Mouse (Mus musculus) intestine, embryonic 16.5 days (tissue): ENCODE measurements around the gene Gdf15. TPM values are rescaled to one million over a fixed set of nuclear protein-coding genes. Genes with fewer than 3 reads are reported as not detected.

ENCODE experiments used
- ATAC-seq: fragments of 200-750 bp; cut with Nextera tagmentation; 2 replicates; pipeline ENCODE4 v1.8.0; 2017; ENCODE audit warnings: moderate TSS enrichment, moderate library complexity
- H3K27ac ChIP-seq: fragments of 300-500 bp; sonication (generic); 2 replicates; pipeline ENCODE4 v1.5.1; 2014; ENCODE audit warnings: mild to moderate bottlenecking, low read length
- H3K27me3 ChIP-seq: fragments of 300-500 bp; sonication (generic); replicated peaks from 2 replicates; pipeline ENCODE4 v1.6.1; 2014; ENCODE audit warnings: low read length, control low read depth, mixed read lengths; ENCODE audit not compliant: control insufficient read depth, insufficient read depth
- H3K36me3 ChIP-seq: fragments of 300-500 bp; sonication (generic); 2 replicates; pipeline ENCODE4 v1.6.1; 2014; ENCODE audit warnings: low read length, control low read depth; ENCODE audit not compliant: control insufficient read depth, insufficient read depth
- H3K4me1 ChIP-seq: fragments of 300-500 bp; sonication (generic); 2 replicates; pipeline ENCODE4 v1.6.1; 2014; ENCODE audit warnings: low read length, control low read depth, mixed read lengths; ENCODE audit not compliant: control insufficient read depth, insufficient read depth
- H3K4me2 ChIP-seq: fragments of 300-500 bp; sonication (generic); 2 replicates; pipeline ENCODE4 v1.6.1; 2014; ENCODE audit warnings: low read depth, low read length, control low read depth
- H3K4me3 ChIP-seq: fragments of 300-500 bp; sonication (generic); 2 replicates; pipeline ENCODE4 v1.5.1; 2014; ENCODE audit warnings: mild to moderate bottlenecking, low read length
- H3K9ac ChIP-seq: fragments of 300-500 bp; sonication (generic); 2 replicates; pipeline ENCODE4 v1.6.1; 2014; ENCODE audit warnings: low read depth, low read length
- H3K9me3 ChIP-seq: fragments of 300-500 bp; sonication (generic); 2 replicates; pipeline ENCODE4 v1.6.1; 2016; ENCODE audit warnings: low read length, control low read depth; ENCODE audit not compliant: control insufficient read depth
- WGBS: fragments of 180-500 bp; shearing (Covaris S2); extraction: QIAGEN DNeasy Blood & Tissue Kit; methylation state at CpG from one replicate; pipeline ENCODE4 v1.1.7; 2014; 5-methylcytosine and 5-hydroxymethylcytosine counted together
- polyA plus RNA-seq: library from polyadenylated mRNA; unstranded; fragments of >200 nt; fragmentation: Nextera tagmentation; extraction: Ambion mirVana; gene quantifications from 2 replicates; pipeline ENCODE4 v1.2.1, GENCODE M21; 2015

Gdf15 gene
- polyA plus RNA-seq, 1 experiment from 2014 or later, result 3.6 TPM

DNA sequence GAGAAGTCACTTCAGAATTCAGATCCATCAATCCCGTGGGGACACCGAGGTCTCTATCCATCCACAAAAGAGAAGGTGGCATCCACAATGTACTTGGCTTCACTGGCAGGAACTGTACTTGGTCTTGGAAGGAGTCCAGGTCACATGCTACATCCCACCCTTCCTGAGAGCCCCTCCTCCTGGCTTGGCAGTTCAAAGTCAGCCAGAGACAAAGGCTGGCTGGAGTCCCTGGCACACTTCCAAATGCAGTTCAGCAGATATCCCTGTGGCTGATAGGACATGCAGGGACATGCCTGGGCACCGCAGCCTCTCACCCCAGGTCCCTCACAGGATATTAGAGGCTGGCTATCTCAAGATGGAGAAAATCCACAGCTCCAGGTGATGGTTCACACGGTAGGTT lies 17.1 kb upstream of the Gdf15 start:
- H3K27ac ChIP-seq, result peak overlapping the region; percentile 81
- no peaks in the 10 kb centered on the region for H3K27me3 ChIP-seq
- no peaks in the 10 kb centered on the region for H3K9me3 ChIP-seq
- H3K36me3 ChIP-seq, result peaks cover 12% of the 10 kb centered on the region; the same call in 1 of the 2 replicates
- H3K4me2 ChIP-seq, result no peak overlapping the region
- no peak overlapping the region for H3K4me3 ChIP-seq
- H3K9ac ChIP-seq, result peak overlapping the region; percentile 48
- peaks cover 47% of the 10 kb centered on the region for H3K4me1 ChIP-seq
- WGBS, result 48% methylated on average over 4 of the region's 4 CpGs
- peak; percentile 82 for ATAC-seq

DNA sequence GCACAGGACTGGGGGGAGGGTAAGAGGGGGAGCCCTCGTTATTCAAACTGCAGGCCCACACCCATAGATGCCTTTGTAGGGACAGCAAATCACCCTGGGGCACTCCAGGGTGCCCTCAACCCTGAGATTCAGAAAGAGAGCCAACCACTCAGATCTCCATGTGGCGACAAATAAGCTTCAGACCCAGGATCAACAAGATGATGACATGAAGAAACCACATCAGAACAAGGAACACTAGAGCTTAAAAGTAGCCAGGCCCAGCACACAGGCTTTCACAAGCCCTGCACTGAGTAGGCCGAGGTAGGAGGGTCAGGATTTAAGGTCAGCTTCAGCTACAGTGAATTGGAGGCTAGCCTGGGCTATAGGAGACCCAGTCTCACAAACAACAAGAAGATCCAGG lies 16.7 kb upstream of the Gdf15 start:
- Histone ChIP-seq H3K4me1 (peaks cover 47% of the 10 kb centered on the region), H3K4me3 (no peak overlapping the region), H3K4me2 (no peak overlapping the region), H3K27me3 (no peaks in the 10 kb centered on the region), H3K36me3 (peaks cover 12% of the 10 kb centered on the region; the same call in 1 of the 2 replicates), H3K9ac (peak overlapping the region; percentile 48; the same call in 1 of the 2 replicates), H3K9me3 (no peaks in the 10 kb centered on the region), H3K27ac (peak overlapping the region; percentile 81)
- WGBS, result 59% methylated on average over 3 of the region's 3 CpGs
- ATAC-seq, result peak; percentile 8; the same call in 1 of the 2 replicates

DNA sequence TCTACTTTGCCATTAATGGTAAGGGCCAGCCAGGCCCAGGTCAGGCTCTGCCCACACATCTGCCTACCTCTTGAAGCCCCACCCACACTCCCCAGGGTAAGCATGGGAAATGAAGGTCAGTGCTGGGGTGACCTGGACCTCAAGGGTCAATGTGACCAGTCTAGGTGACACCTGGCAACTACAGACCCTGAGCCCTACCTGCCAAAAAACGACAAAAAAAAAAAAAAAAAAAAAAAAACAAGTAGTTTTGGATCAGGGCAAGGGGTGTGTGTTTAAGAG lies 15.8 kb upstream of the Gdf15 start:
- WGBS, result 63% methylated on average over 1 of the region's 1 CpGs
- H3K36me3 ChIP-seq, result peaks cover 12% of the 10 kb centered on the region; the same call in 1 of the 2 replicates
- no peaks in the 10 kb centered on the region for H3K9me3 ChIP-seq
- ATAC-seq, result no peak
- no peak overlapping the region for H3K4me3 ChIP-seq
- no peak overlapping the region for H3K4me2 ChIP-seq
- H3K9ac ChIP-seq, result 0 out of 2 replicates have a peak overlapping the region, but pooled peaks have one; percentile 49
- no peaks in the 10 kb centered on the region for H3K27me3 ChIP-seq
- peaks cover 43% of the 10 kb centered on the region for H3K4me1 ChIP-seq
- H3K27ac ChIP-seq, result peak overlapping the region; percentile 81

DNA sequence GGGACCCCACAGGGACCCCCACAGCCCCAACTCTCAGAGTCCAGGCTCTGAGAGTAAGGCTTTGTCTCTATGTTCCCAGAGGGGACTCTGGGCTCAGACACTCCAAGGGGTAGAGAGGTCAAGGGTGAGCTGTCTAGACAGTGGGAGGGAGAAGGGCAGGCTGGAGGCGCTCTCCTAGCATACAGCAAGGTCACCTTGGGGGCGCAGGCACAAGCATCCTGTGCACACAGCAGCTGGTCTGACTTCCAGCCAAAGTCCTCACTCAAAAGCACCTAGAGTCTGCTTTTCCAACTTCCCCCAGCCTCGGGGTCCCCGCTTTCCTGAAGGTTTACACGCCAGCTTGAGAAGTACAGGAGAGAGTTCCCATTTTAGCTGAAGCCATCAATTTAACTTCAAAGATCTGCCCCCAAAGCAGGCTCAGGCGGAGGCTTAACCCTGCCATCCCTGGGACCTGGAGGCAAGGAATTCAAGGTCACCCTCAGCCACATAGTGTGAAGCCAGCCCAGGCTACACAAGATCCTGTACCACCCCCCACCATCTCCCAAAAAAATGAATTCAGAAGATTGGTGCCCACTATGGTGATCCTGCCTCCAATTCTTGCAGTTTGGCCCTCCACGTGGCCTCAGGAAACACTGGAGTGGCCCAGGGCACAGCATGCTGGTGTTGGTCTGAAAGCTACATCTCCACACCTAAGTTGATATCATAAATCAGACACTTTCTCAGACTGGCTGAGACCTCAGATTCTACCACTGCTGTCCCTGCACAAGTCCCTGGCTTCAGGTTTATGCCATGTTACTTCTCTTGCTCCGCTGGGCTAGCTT lies 15.3 kb upstream of the Gdf15 start:
- no peak for ATAC-seq
- H3K9me3 ChIP-seq, result no peaks in the 10 kb centered on the region
- H3K36me3 ChIP-seq, result peaks cover 12% of the 10 kb centered on the region; the same call in 1 of the 2 replicates
- H3K4me2 ChIP-seq, result no peak overlapping the region
- H3K4me1 ChIP-seq, result peaks cover 40% of the 10 kb centered on the region
- peak overlapping the region; percentile 58 for H3K27ac ChIP-seq
- H3K9ac ChIP-seq, result peak overlapping the region; percentile 49; the same call in 1 of the 2 replicates
- H3K27me3 ChIP-seq, result no peaks in the 10 kb centered on the region
- no peak overlapping the region for H3K4me3 ChIP-seq
- WGBS, result 50% methylated on average over 8 of the region's 8 CpGs

DNA sequence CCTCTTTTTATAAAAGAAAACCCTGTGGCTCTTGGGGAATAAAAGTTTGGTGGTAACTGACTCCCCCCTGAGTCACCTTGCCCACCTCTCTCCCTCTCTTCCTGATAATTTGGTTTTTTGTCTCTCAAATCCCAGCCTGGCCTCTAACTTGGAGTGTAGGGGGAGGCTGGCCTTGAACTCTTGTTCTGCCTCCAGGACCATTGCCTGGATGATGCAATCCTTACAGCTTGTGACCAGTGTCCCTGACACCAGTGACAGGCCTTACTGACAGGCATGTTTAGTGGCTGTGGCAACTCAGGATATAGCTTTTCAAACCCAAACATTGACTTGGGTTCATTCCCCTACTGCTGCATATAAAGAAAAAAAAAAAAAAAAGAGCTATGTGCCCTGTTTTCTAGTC lies 14.5 kb upstream of the Gdf15 start:
- Histone ChIP-seq H3K27ac (no peak overlapping the region), H3K4me3 (no peak overlapping the region), H3K9ac (no peak overlapping the region), H3K9me3 (no peaks in the 10 kb centered on the region), H3K4me1 (peaks cover 40% of the 10 kb centered on the region), H3K27me3 (no peaks in the 10 kb centered on the region), H3K36me3 (peaks cover 7% of the 10 kb centered on the region; the same call in 1 of the 2 replicates), H3K4me2 (no peak overlapping the region)
- no peak for ATAC-seq

DNA sequence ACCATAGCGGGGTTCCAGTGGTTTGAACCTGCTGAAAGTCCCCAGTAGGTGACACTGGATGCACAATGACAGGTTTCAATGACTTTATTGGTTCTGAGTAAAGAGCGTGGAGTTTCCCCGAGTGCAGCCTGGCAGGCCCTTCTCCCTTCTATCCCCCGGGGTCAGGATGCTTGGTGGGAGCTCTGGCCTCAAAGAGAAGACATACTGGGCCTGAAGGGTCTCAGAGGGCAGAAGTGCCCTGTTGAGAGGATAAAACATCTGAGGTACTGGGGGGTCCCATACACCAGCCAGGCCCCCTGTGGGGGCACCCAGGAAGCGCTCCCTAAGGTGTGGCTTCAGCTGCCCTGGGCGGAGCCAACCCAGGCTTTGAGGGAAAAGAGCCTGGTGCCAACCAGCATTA lies 14.1 kb upstream of the Gdf15 start:
- H3K27me3 ChIP-seq, result no peaks in the 10 kb centered on the region
- H3K4me3 ChIP-seq, result no peak overlapping the region
- no peak overlapping the region for H3K9ac ChIP-seq
- no peak for ATAC-seq
- H3K9me3 ChIP-seq, result no peaks in the 10 kb centered on the region
- H3K27ac ChIP-seq, result peak overlapping the region; percentile 33; the same call in 1 of the 2 replicates
- peaks cover 7% of the 10 kb centered on the region; the same call in 1 of the 2 replicates for H3K36me3 ChIP-seq
- H3K4me2 ChIP-seq, result no peak overlapping the region
- H3K4me1 ChIP-seq, result peaks cover 40% of the 10 kb centered on the region
- 76% methylated on average over 6 of the region's 6 CpGs for WGBS

DNA sequence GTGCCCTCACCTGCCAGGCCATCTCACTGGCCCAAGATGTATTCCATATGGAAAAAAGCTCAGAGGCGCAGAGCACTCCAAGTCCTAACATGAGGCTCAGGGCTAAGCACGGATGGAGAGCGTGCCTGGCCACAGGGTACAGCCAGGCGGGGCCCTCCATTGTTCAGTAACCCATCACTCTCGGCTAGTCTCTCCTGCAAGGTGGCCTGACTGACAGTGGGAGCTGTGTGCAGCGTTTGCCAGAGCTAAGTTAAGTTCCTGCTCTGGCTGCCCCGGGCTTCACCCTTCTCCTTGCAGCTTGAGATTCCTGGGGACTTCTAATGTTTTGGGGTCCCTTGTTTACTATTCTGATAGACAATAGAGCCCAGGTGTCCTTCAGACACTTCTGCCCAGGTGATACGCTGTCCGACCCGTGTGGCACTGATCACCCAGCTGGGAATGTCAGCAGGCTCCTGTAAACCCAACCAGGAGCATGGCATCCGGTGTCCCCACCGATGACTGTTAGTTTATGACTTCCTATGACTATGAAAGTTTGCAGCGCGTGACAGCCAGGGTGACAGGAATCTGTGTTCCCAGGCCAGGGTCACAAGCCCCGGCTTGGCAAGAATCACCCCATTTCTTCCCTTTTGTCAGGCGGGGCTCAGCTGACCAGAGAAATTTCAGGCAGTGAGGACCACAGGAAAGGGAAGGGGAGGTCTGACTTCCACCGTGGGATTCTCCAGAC lies 13.4 kb upstream of the Gdf15 start:
- H3K4me1 ChIP-seq, result peaks cover 40% of the 10 kb centered on the region
- H3K36me3 ChIP-seq, result peaks cover 3% of the 10 kb centered on the region; the same call in 1 of the 2 replicates
- H3K4me3 ChIP-seq, result no peak overlapping the region
- no peaks in the 10 kb centered on the region for H3K9me3 ChIP-seq
- ATAC-seq, result no peak
- H3K4me2 ChIP-seq, result no peak overlapping the region
- no peak overlapping the region for H3K9ac ChIP-seq
- peak overlapping the region; percentile 33 for H3K27ac ChIP-seq
- no peaks in the 10 kb centered on the region for H3K27me3 ChIP-seq
- WGBS, result 51% methylated on average over 17 of the region's 17 CpGs

DNA sequence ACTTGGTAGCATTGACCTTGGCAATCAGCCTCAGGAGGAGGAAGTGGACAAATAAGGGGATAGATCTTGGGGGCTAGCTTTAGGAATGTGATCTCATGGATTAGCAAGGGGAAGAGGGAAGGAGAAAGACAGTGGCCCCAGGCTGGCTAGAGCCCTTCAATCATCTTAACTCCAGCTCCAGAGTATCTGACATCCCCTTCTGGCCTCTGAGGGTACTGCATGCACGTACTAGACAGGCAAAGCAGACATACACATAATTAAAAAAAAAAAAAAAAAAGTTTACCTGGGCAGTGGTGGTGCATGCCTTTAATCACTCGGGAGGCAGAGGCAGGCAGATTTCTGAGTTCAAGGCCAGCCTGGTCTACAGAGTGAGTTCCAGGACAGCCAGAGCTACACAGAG lies 11.8 kb upstream of the Gdf15 start:
- no peaks in the 10 kb centered on the region for H3K9me3 ChIP-seq
- H3K4me3 ChIP-seq, result no peak overlapping the region
- ATAC-seq, result no peak
- H3K4me2 ChIP-seq, result no peak overlapping the region
- WGBS, result 77% methylated on average over 2 of the region's 2 CpGs
- H3K36me3 ChIP-seq, result no peaks in the 10 kb centered on the region
- H3K27ac ChIP-seq, result no peak overlapping the region
- peaks cover 25% of the 10 kb centered on the region for H3K4me1 ChIP-seq
- H3K27me3 ChIP-seq, result no peaks in the 10 kb centered on the region
- no peak overlapping the region for H3K9ac ChIP-seq

DNA sequence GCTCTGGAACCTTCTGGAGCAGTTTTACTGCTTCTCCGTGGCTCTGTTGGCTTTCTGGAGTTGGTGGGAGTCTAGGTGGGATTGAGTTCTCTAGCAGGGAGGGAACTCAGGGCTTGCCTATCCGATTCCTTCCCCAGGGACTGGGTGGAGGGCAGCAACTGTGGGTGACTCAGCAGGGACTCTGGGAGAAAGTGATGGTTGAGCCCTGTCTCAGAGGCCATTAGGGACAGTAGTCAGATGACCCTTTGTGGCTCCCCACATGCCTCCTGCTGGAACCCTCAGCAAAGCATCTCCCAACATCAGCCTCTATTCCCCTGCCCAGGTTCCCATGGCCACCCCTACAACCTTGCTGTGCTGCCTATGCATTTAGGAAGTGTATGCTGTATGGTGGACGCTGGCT lies 10.8 kb upstream of the Gdf15 start:
- Histone ChIP-seq H3K4me3 (no peak overlapping the region), H3K4me1 (peaks cover 26% of the 10 kb centered on the region), H3K4me2 (no peak overlapping the region), H3K27me3 (no peaks in the 10 kb centered on the region), H3K9me3 (no peaks in the 10 kb centered on the region), H3K27ac (no peak overlapping the region), H3K36me3 (no peaks in the 10 kb centered on the region), H3K9ac (no peak overlapping the region)
- no peak for ATAC-seq
- 68% methylated on average over 3 of the region's 3 CpGs for WGBS
